Mouse (Mus musculus) kidney, adult 10 weeks (tissue): Measurements from ENCODE around the gene Zfp94. TPM values are rescaled to one million over a fixed set of nuclear protein-coding genes. Genes with fewer than 3 reads are reported as not detected.

Experiments used
- polyA plus RNA-seq: library from polyadenylated mRNA; stranded (reverse); fragments of 350-450 nt; fragmentation: Illumina TruSeq; extraction: RNeasy Lipid Tissue Mini Kit (QIAGEN cat#74804); gene quantifications from one replicate; pipeline ENCODE4 v1.2.3, GENCODE M21; 2014; ENCODE audit warnings: low read depth, low replicate concordance

The Zfp94 gene
- 2.2 TPM for polyA plus RNA-seq

DNA sequence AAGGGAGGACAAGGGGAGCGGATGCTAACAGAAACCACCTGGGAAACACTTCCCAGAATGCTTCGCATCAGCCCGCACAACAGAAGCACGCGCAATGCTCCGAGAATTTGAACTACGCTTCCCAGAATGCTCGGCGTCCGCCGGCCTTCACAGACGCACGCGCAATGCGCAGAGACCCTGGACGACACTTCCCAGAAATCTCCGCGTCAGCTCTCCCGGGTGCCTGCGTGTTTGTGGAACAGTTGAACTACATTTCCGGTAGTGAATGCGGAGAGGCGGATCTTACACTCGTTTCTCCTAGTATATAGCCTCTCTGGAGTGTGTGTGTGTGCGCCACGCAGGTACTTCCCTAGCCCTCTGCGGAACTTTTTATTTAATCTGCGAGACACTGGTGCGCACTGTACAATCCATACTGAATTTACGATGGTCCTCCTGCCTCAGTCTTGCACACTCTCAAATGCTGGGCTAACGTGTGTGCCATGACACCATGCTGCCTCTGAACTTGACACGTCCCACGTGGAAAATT is at the start of gene Zfp94:
TSS of gene Zfp94 (minus strand) at position 100 of the 526 bp plus-strand sequence.

DNA sequence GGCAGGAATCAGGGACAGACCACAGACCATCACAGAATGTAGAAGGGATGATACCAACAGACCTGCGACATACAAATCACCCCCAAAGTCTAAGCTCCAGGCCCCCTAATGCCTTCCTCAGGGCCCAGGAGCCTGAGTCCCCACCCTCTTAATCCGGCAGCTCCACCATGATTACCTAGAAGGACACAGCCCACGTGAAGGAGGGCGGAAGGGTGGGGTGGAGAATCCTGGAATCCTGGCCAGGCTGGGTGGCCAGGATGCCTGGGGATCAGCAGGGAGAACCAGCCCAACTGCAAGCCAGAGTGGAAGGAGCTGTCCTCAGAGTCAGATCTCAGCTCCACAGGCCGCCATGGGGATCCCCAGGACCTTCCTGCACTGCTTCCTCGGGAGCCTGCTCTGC is 32.4 kb upstream of the Zfp94 start, which contains the start of gene Lypd5:
TSS of gene Lypd5 (plus strand) at position 301 of the 400 bp plus-strand sequence.

DNA sequence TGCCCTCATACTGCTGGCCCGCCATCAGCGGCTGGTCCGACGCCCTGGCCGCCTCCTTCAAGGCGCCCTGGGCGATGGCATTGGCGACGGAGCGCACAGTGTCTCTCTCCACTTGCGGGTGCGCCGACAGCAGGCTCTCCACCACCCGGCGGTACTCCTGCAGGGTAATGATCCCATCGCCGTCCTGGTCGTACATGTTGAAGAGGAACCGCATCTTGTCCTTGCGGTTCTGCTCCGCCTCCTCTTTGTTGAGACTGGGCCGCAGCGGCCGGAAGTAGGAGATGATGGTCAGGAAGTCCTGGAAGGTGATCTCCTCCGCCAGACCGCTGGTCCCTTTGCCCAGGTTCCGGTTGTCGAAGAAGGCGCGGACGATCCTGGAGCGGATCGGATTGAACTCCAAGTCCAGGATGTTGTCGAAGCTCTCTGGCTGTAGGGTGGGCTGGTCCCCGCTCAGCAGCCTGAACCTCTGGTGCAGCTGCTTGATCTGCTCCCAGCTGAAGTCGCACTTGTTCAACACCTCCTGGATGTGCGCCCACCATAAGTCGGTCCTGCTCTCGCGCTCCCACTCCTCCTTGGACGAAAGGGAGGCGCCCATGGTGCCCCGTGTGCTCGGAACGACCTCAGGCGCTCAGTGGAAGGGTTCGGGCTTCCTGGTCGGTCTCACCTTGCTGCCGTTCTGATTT is 17.0 kb upstream of the Zfp94 start, which contains the start of gene Tescl:
TSS of gene Tescl (minus strand) at position 633 of the 683 bp plus-strand sequence.

DNA sequence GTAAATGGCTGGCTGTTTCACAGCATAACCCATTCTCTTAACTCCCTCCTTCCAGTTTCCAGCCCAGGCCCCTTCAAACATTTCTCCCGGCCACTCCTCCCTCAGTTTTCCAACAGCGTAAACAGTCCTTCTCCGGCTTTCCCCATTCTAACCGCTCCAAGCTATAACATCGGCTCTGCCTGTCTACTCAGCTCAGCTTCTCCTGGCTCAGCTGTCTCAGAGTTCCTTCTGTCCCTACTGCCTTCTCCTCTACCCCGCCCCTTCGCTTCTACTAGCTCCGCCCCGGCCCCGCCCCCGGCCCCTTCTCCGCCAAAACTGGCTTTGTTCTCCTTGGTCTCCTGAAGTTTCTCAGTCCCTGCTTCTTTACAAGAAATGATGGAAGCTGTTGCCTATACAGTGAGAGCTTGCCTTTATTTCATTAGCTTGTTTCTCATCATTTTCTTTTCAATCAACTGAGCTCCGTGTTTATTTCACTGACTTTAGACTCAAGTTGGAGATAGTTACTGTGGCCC is 15.6 kb downstream of the Zfp94 start, which contains the start of gene Zfp61:
TSS of gene Zfp61 (minus strand) at position 462 of the 512 bp plus-strand sequence.

DNA sequence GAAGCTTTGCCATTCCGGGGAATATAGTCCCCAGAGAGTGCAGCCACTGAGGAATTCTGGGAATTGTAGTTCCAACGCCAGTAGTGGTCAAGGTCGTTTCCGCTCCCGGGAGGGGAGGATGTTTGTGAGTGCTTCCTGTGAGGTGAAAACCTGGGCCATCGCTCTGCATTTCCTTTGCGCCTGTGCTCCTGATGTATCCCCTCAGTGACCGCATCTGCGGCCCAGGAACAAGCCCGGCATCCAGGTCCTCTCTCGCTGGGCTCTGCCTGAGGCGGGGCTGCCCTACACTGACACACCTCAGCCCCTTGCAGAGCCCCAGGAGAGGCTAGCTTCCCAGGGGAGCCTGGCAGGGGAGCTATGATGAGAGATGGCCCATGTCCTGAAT is 46.2 kb downstream of the Zfp94 start, which contains the start of gene Zfp93:
TSS of gene Zfp93 (plus strand) at position 133 of the 385 bp plus-strand sequence.

DNA sequence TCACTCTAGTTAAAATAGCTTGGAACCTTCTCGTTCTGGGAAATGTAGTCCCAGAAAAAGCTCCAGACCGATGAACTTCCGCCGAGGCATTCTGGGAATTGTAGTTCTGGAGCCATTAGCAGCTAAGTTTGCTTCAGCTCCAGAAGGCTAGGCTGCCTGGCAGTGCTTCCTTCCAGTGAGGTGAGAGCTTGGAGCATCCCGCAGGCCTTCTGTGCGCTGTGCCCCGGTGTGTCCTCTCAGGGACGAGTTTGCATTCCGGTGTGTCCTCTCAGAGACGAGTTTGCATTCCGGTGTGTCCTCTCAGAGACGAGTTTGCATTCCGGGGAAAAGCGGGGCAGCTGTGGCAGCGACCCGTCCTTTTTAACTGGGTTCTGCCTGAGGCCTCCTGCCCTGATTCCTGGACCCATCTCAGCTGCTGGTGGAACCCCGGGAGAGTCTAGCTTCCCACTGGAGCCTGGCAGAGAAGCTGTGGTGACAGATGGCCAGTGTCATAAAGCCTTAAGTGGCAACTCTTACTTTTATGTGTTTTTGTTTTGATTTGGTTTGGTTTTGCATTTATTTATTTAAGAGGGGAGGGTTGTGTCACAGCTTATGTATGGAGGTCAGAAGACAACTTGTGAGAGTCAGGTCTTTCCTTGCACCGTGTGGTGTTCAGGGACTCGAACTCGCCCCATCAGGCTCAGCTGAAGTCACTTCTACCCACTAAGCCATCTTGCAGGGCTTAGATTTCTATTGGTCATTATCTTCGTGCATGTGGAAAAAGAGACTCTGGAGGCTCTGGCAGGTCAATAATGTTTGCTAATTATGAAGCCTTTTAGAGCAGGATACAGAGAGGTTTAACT is 61.6 kb downstream of the Zfp94 start, which contains the start of gene Zfp108:
TSS of gene Zfp108 (plus strand) at position 162 of the 842 bp plus-strand sequence.

Other genes with a start within 250 kb of the Zfp94 start
- 10.3 TPM for gene Zfp180, start 234.7 kb downstream of the Zfp94 start, polyA plus RNA-seq
- gene Zfp112, start 204.4 kb downstream of the Zfp94 start, polyA plus RNA-seq = 0.89 TPM
- 4.6 TPM for gene Zfp235, start 182.5 kb downstream of the Zfp94 start, polyA plus RNA-seq
- gene Zfp114, start 141.6 kb downstream of the Zfp94 start, polyA plus RNA-seq = 0.93 TPM
- 6.2 TPM for gene Zfp111, start 105.2 kb downstream of the Zfp94 start, polyA plus RNA-seq
- 2.8 TPM for gene Zfp109, start 79.1 kb downstream of the Zfp94 start, polyA plus RNA-seq
- 2.9 TPM for gene Zfp108, start 61.9 kb downstream of the Zfp94 start, polyA plus RNA-seq
- 4.8 TPM for gene Zfp93, start 46.2 kb downstream of the Zfp94 start, polyA plus RNA-seq
- 2.3 TPM for gene Zfp61, start 15.4 kb downstream of the Zfp94 start, polyA plus RNA-seq
- gene Tescl, start 17.3 kb upstream of the Zfp94 start, polyA plus RNA-seq = not detected
- gene Lypd5, start 32.5 kb upstream of the Zfp94 start, polyA plus RNA-seq = not detected
- gene Kcnn4, start 53.6 kb upstream of the Zfp94 start, polyA plus RNA-seq = not detected
- gene Smg9, start 83.0 kb upstream of the Zfp94 start, polyA plus RNA-seq = not detected
- gene Irgc1, start 135.6 kb upstream of the Zfp94 start, polyA plus RNA-seq = not detected
- gene Plaur, start 145.8 kb upstream of the Zfp94 start, polyA plus RNA-seq = 1.0 TPM
- 0.97 TPM for gene Cadm4, start 165.4 kb upstream of the Zfp94 start, polyA plus RNA-seq
- not detected for gene Zfp428, start 190.3 kb upstream of the Zfp94 start, polyA plus RNA-seq
- not detected for gene AC161166.1, start 195.8 kb upstream of the Zfp94 start, polyA plus RNA-seq
- 6.2 TPM for gene Irgq, start 214.0 kb upstream of the Zfp94 start, polyA plus RNA-seq
- gene Pinlyp, start 229.5 kb upstream of the Zfp94 start, polyA plus RNA-seq = not detected
- gene Xrcc1, start 229.6 kb upstream of the Zfp94 start, polyA plus RNA-seq = 0.57 TPM